Mouse (Mus musculus) MEL (cell line): Measurements from ENCODE around the gene Nckap1. TPM values are rescaled to one million over a fixed set of nuclear protein-coding genes. Genes with fewer than 3 reads are reported as not detected.

Experiments used
- DNase-seq: peaks from one replicate; pipeline ENCODE4 v3.0.0; 2011; ENCODE audit warnings: low read depth, low spot score
- H3K27ac ChIP-seq: 2 replicates; pipeline ENCODE4 v1.5.1; 2012; ENCODE audit warnings: low read depth, mild to moderate bottlenecking, control low read depth, low read length, moderate library complexity; ENCODE audit not compliant: control insufficient read depth
- H3K27me3 ChIP-seq, 2 experiments: fragments of 150-350 bp in 1 of 2; sonication (generic) in 1 of 2; 2 replicates each; pipeline ENCODE4 v1.6.1; 2012; ENCODE audit warnings: low read length in 2 of 2, mild to moderate bottlenecking in 2 of 2, improper control_type of control experiment in 1 of 2, moderate library complexity in 1 of 2; ENCODE audit not compliant: insufficient read depth in 2 of 2, control insufficient read depth in 1 of 2
- H3K36me3 ChIP-seq, 2 experiments: 2 replicates each; pipeline ENCODE4 v1.6.1; 2012 to 2014; ENCODE audit warnings: low read length in 2 of 2, improper control_type of control experiment in 1 of 2, inconsistent platforms in 1 of 2, mild to moderate bottlenecking in 1 of 2; ENCODE audit not compliant: insufficient read depth in 2 of 2, control insufficient read depth in 1 of 2
- H3K4me1 ChIP-seq, 2 experiments: fragments of 150-350 bp in 1 of 2; sonication (generic) in 1 of 2; 2 replicates each; pipeline ENCODE4 v1.6.1; 2012; ENCODE audit warnings: low read length in 2 of 2, improper control_type of control experiment in 1 of 2, mild to moderate bottlenecking in 1 of 2; ENCODE audit not compliant: insufficient read depth in 2 of 2, control insufficient read depth in 1 of 2
- H3K4me3 ChIP-seq, 2 experiments: fragments of 150-350 bp in 1 of 2; sonication (generic) in 1 of 2; 2 replicates each; pipeline ENCODE4 v1.5.1; 2012; ENCODE audit warnings: low read depth in 2 of 2, low read length in 2 of 2, mild to moderate bottlenecking in 2 of 2, moderate library complexity in 2 of 2, control low read depth in 1 of 2, improper control_type of control experiment in 1 of 2; ENCODE audit not compliant: control insufficient read depth in 1 of 2, insufficient read depth in 1 of 2
- H3K79me2 ChIP-seq: 2 replicates; pipeline ENCODE4 v1.6.1; 2012; ENCODE audit warnings: mild to moderate bottlenecking, low read length, moderate library complexity; ENCODE audit not compliant: control insufficient read depth, poor library complexity, insufficient read depth
- H3K9ac ChIP-seq: 2 replicates; pipeline ENCODE4 v1.6.1; 2012; ENCODE audit warnings: low read depth, mild to moderate bottlenecking, control low read depth, low read length, moderate library complexity; ENCODE audit not compliant: control insufficient read depth, poor library complexity, severe bottlenecking
- H3K9me3 ChIP-seq: fragments of 150-350 bp; sonication (generic); replicated peaks from 2 replicates; pipeline ENCODE4 v1.6.1; 2012; ENCODE audit warnings: mild to moderate bottlenecking, low read length, improper control_type of control experiment, moderate library complexity; ENCODE audit not compliant: insufficient read depth
- CHD1 ChIP-seq: IDR thresholded peaks from 2 replicates; pipeline ENCODE4 v1.6.1; 2012; ENCODE audit warnings: low read depth, mild to moderate bottlenecking, inconsistent platforms, low read length, improper control_type of control experiment
- CTCF ChIP-seq, 3 experiments: IDR thresholded peaks in 2 of 3; conservative IDR thresholded peaks in 1 of 3; 2 replicates each; pipeline ENCODE4 v1.5.1; 2011 to 2012; ENCODE audit warnings: low read length in 3 of 3, low read depth in 2 of 3, mild to moderate bottlenecking in 2 of 3, improper control_type of control experiment in 1 of 3, inconsistent platforms in 1 of 3, mixed read lengths in 1 of 3, moderate library complexity in 1 of 3; ENCODE audit not compliant: control insufficient read depth in 1 of 3, insufficient read depth in 1 of 3, poor library complexity in 1 of 3, severe bottlenecking in 1 of 3
- ELF1 ChIP-seq: IDR thresholded peaks from 2 replicates; pipeline ENCODE4 v1.6.1; 2014; ENCODE audit warnings: low read depth, mild to moderate bottlenecking, inconsistent platforms, low read length, improper control_type of control experiment, moderate library complexity
- EP300 ChIP-seq, 2 experiments: IDR thresholded peaks; 2 replicates each; pipeline ENCODE4 v1.6.1; 2011; ENCODE audit warnings: improper control_type of control experiment in 2 of 2, low read length in 2 of 2, low read depth in 1 of 2, mild to moderate bottlenecking in 1 of 2
- ETS1 ChIP-seq: IDR thresholded peaks from 2 replicates; pipeline ENCODE4 v1.6.1; 2012; ENCODE audit warnings: low read depth, mild to moderate bottlenecking, inconsistent platforms, low read length, improper control_type of control experiment, moderate library complexity
- GABPA ChIP-seq: IDR thresholded peaks from 2 replicates; pipeline ENCODE4 v1.6.1; 2012; ENCODE audit warnings: low read depth, mild to moderate bottlenecking, inconsistent platforms, low read length, improper control_type of control experiment, moderate library complexity
- GATA1 ChIP-seq: IDR thresholded peaks from 2 replicates; pipeline ENCODE4 v1.6.1; 2011; ENCODE audit warnings: low read depth, low read length, improper control_type of control experiment
- JUND ChIP-seq: IDR thresholded peaks from 2 replicates; pipeline ENCODE4 v1.6.1; 2011; ENCODE audit warnings: low read depth, mild to moderate bottlenecking, improper control_type of control experiment, low read length
- KAT2A ChIP-seq: conservative IDR thresholded peaks from 2 replicates; pipeline ENCODE4 v1.6.1; 2012; ENCODE audit warnings: low read depth, low read length, improper control_type of control experiment, inconsistent platforms
- MAFK ChIP-seq: IDR thresholded peaks from 2 replicates; pipeline ENCODE4 v1.6.1; 2011; ENCODE audit warnings: low read depth, mild to moderate bottlenecking, low read length, improper control_type of control experiment, borderline replicate concordance
- MEF2A ChIP-seq: IDR thresholded peaks from 2 replicates; pipeline ENCODE4 v1.6.1; 2014; ENCODE audit warnings: low read depth, mild to moderate bottlenecking, inconsistent platforms, low read length, improper control_type of control experiment; ENCODE audit not compliant: poor library complexity, insufficient replicate concordance, severe bottlenecking; ENCODE audit errors: extremely low read depth
- MYC ChIP-seq: IDR thresholded peaks from 2 replicates; pipeline ENCODE4 v1.6.1; 2011; ENCODE audit warnings: low read depth, mild to moderate bottlenecking, low read length, improper control_type of control experiment, moderate library complexity
- NRF1 ChIP-seq: IDR thresholded peaks from 2 replicates; pipeline ENCODE4 v1.6.1; 2014; ENCODE audit warnings: low read depth, mild to moderate bottlenecking, inconsistent platforms, low read length, improper control_type of control experiment, moderate library complexity; ENCODE audit not compliant: poor library complexity, insufficient read depth, severe bottlenecking
- RCOR1 ChIP-seq: IDR thresholded peaks from 2 replicates; pipeline ENCODE4 v1.6.1; 2012; ENCODE audit warnings: low read depth, mild to moderate bottlenecking, inconsistent platforms, low read length, improper control_type of control experiment
- SIN3A ChIP-seq: IDR thresholded peaks from 2 replicates; pipeline ENCODE4 v1.6.1; 2012; ENCODE audit warnings: low read length, improper control_type of control experiment, inconsistent platforms
- SMC3 ChIP-seq: IDR thresholded peaks from 2 replicates; pipeline ENCODE4 v1.6.1; 2011; ENCODE audit warnings: low read depth, low read length, improper control_type of control experiment
- TAL1 ChIP-seq: IDR thresholded peaks from 2 replicates; pipeline ENCODE4 v1.6.1; 2012; ENCODE audit warnings: mild to moderate bottlenecking, inconsistent platforms, low read length, moderate library complexity, mixed read lengths
- TCF12 ChIP-seq: IDR thresholded peaks from 2 replicates; pipeline ENCODE4 v1.6.1; 2014; ENCODE audit warnings: low read depth, mild to moderate bottlenecking, inconsistent platforms, low read length, improper control_type of control experiment, moderate library complexity
- UBTF ChIP-seq: IDR thresholded peaks from 2 replicates; pipeline ENCODE4 v1.6.1; 2012; ENCODE audit warnings: low read depth, mild to moderate bottlenecking, inconsistent platforms, low read length, improper control_type of control experiment, moderate library complexity, borderline replicate concordance; ENCODE audit not compliant: insufficient read depth
- USF1 ChIP-seq: IDR thresholded peaks from 2 replicates; pipeline ENCODE4 v1.6.1; 2014; ENCODE audit warnings: low read depth, mild to moderate bottlenecking, inconsistent platforms, low read length, improper control_type of control experiment, moderate library complexity
- USF2 ChIP-seq, 2 experiments: IDR thresholded peaks; 2 replicates each; pipeline ENCODE4 v1.6.1; 2011 to 2012; ENCODE audit warnings: improper control_type of control experiment in 2 of 2, low read length in 2 of 2, borderline replicate concordance in 1 of 2, inconsistent platforms in 1 of 2, low read depth in 1 of 2, mild to moderate bottlenecking in 1 of 2; ENCODE audit not compliant: insufficient read depth in 1 of 2
- ZNF384 ChIP-seq: IDR thresholded peaks from 2 replicates; pipeline ENCODE4 v1.6.1; 2012; ENCODE audit warnings: low read depth, mild to moderate bottlenecking, inconsistent platforms, low read length, improper control_type of control experiment
- polyA plus RNA-seq, 2 experiments: library from polyadenylated mRNA; stranded (reverse) in 1 of 2; unstranded in 1 of 2; fragments of >175 nt in 1 of 2; fragments of >200 nt in 1 of 2; gene quantifications; 2 replicates each; pipeline versions ENCODE4 v1.2.1 to v1.2.4; 2012; ENCODE audit warnings: low replicate concordance in 2 of 2, low read depth in 1 of 2; ENCODE audit not compliant: insufficient read length in 2 of 2, insufficient read depth in 1 of 2, missing spikeins in 1 of 2
- total RNA-seq: library from RNA; depleted of rRNA; stranded (reverse); fragments of 300-350 nt; gene quantifications from 2 replicates; pipeline ENCODE4 v1.2.3, GENCODE M21; 2012

The Nckap1 gene
- total and polyA plus RNA-seq, 3 experiments = 5.9 to 7.1 TPM; not detected in 1

DNA sequence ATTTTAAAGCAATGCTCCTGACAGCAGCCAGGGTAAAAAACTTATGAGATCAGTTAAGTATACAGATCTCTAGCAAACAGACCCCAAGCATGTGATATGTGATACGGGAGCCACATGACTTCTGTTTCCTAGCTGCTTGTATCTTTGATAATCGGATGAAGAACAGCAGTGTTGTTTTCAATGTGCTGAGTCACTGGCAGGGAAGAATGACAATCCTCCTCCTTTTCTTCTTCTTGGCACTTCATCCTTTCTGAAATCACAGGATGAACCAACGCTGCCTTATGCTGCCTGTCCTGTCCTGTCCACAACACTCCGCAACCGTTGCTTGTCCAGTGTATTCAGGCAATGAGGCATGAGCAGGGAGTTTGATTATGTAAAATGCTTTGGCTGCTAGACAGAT is 15.8 kb upstream of the Nckap1 start:
- peak; percentile 70 for DNase-seq
- H3K27me3 ChIP-seq = peaks cover 0 to 1% of the 10 kb centered on the region in 2 experiments; a peak in 3 of 4 replicates
- TF ChIP-seq ELF1 = no peak
- peak; percentile 72; the same call in 1 of the 2 replicates for TF ChIP-seq RCOR1
- TF ChIP-seq ETS1 = peak; percentile 82
- peak; percentile 79 for TF ChIP-seq GATA1
- no peak for TF ChIP-seq SMC3
- TF ChIP-seq TAL1 = peak; percentile 36; the same call in 1 of the 2 replicates
- peak in 1 of 2 experiments; percentile 60; a peak in 1 of 4 replicates for TF ChIP-seq USF2 (IDR thresholded peaks at IDR 0.05; ENCODE audit: borderline replicate concordance in 1 of 2, insufficient read depth in 1 of 2, low read depth in 1 of 2, low read length in 2 of 2)
- TF ChIP-seq CTCF (IDR thresholded peaks at IDR 0.05 in 2 of 3, conservative IDR thresholded peaks at IDR 0.05 in 1 of 3; ENCODE audit: control insufficient read depth in 1 of 3, insufficient read depth in 1 of 3, low read depth in 2 of 3, low read length in 3 of 3, poor library complexity in 1 of 3, severe bottlenecking in 1 of 3) = no peak
- peak; percentile 72 to 83 for TF ChIP-seq EP300 (IDR thresholded peaks at IDR 0.05; ENCODE audit: low read depth in 1 of 2, low read length in 2 of 2)
- peak; percentile 85 for TF ChIP-seq GABPA
- TF ChIP-seq ZNF384 = no peak
- TF ChIP-seq TCF12 = peak; percentile 92
- TF ChIP-seq USF1 = peak; percentile 88
- peak; percentile 57; the same call in 1 of the 2 replicates for TF ChIP-seq MAFK
- TF ChIP-seq KAT2A = no peak

DNA sequence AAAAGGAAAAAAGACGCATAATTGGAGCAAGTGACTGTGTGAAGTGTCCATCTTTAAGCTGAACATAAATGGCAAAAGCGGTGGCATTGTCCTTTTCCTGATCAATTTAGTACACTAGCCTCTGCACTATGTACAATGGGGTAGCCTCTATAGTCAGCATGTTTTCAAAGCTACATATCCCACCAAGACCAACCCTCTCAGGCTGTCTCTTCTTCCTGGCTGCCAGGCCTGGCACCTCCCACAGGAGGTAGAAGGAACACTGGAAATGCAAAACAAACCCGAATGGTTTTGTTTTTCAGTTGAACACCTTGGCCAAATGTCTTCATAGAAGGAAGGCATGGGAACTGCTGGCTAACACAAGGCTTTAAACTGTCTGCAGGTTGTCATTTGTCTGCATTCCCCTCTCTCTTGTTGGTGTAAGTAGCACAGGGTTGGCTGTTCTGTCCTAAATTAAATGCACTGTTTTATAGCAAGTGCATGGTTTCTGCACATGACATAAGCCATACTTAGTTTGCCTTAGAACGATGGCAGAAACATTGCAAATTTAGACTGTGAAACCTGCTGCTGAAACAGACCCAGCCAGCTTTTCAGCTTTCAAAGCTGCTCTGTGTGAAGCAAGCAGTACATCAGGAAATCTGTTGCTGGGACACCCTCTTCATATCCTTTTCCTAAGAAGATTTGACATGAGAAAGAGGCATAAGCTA is 13.2 kb upstream of the Nckap1 start:
- Histone ChIP-seq H3K79me2 (no peaks in the 10 kb centered on the region), H3K27me3 (peaks cover 1 to 6% of the 10 kb centered on the region in 2 experiments; a peak in 3 of 4 replicates), H3K27ac (no peak overlapping the region), H3K9ac (no peak overlapping the region)
- no peak for DNase-seq
- TF ChIP-seq SIN3A = no peak
- no peak for TF ChIP-seq JUND
- no peak for TF ChIP-seq USF2 (IDR thresholded peaks at IDR 0.05; ENCODE audit: borderline replicate concordance in 1 of 2, insufficient read depth in 1 of 2, low read depth in 1 of 2, low read length in 2 of 2)
- TF ChIP-seq MYC = no peak
- TF ChIP-seq MEF2A = no peak
- no peak for TF ChIP-seq CHD1
- no peak for TF ChIP-seq NRF1
- no peak for TF ChIP-seq ZNF384
- TF ChIP-seq ELF1 = no peak
- TF ChIP-seq EP300 (IDR thresholded peaks at IDR 0.05; ENCODE audit: low read depth in 1 of 2, low read length in 2 of 2) = no peak
- no peak for TF ChIP-seq UBTF
- TF ChIP-seq, all 39 proteins: peak for 0
- Histone ChIP-seq H3K36me3 (peaks cover 0 to 2% of the 10 kb centered on the region in 2 experiments; a peak in 1 of 4 replicates), H3K9me3 (no peaks in the 10 kb centered on the region), H3K4me3 (no peak overlapping the region), H3K4me1 (peaks cover 6 to 7% of the 10 kb centered on the region in 2 experiments; a peak in 3 of 4 replicates)

More for the DNA sequence above, 15.8 kb upstream of the Nckap1 start:
- Histone ChIP-seq H3K36me3 (peaks cover 0 to 2% of the 10 kb centered on the region in 2 experiments; a peak in 1 of 4 replicates), H3K9ac (no peak overlapping the region), H3K79me2 (no peaks in the 10 kb centered on the region), H3K27ac (no peak overlapping the region), H3K4me1 (peaks cover 6 to 7% of the 10 kb centered on the region in 2 experiments; a peak in 3 of 4 replicates), H3K9me3 (no peaks in the 10 kb centered on the region), H3K4me3 (no peak overlapping the region)
